In the genomic region with DNA sequence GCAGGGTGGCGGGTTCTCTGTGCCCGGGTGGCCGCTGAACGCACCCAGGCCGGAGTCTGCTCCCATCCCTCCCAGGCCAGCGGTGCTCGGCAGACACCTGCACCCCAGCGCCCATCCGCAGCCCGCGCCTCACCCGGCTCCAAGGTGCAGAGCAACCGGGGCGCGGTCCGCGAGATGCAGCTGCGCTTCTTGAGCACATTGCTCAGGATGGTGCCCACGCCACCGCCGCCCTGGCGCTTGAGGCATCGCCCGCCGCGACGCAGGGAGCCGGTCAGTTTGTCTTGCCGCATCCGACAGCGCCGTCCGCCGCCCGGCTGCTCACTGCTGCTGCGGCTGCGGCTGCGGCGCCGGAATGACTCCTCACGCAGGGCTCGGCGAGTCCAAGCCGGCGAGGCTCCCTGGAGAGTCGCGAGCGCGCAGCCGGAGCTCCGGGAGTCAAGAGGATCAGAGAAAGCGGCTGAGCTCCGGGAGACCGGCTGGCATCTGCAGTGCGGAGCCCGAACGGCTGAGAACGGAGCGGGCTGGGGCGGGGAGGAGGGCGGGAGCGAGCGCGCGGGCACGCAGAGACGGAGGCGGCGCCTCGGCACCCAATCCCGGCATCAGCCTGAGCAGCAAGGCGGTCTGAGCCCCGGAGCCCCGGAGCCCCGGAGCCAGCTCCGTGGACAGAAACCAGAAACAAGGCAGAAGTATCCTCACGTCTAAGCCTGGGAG, we compare ENCODE assay signal across 8 mouse cellular contexts. TPM values are rescaled to one million over a fixed set of nuclear protein-coding genes. Genes with fewer than 3 reads are reported as not detected.
DNase-seq lines count a peak whose midpoint lies in the region; ATAC-seq and TF ChIP-seq lines count a peak whose summit lies in the region.

No protein-coding gene starts in this region.

- peak; percentile 83 for DNase-seq in adrenal gland, postnatal 10 days
- peak; percentile 98 for DNase-seq in heart, adult 11 months
- DNase-seq in left cerebral cortex, postnatal 4 days = peak; percentile 80
- DNase-seq in right cerebral cortex, postnatal 14 days = peak; percentile 85
- DNase-seq in natural killer cell, adult 2 months (ENCODE audit: low spot score in 2 of 2) = no peak

- H3K4me1 ChIP-seq in cortical plate, adult 2 months (ENCODE audit: control insufficient read depth, insufficient read depth, low read length) = peaks cover 4% of the 10 kb centered on the region; the same call in 1 of the 2 replicates
- peaks cover 14% of the 10 kb centered on the region for H3K4me1 ChIP-seq in intestine, embryonic 16.5 days (ENCODE audit: control insufficient read depth, insufficient read depth, low read length)

- intact Hi-C loops in left cerebral cortex, postnatal 4 days (cut with DNase I) = no loop called here

- no peaks in the 10 kb centered on the region for H3K9me3 ChIP-seq in intestine, embryonic 16.5 days (ENCODE audit: control insufficient read depth, low read length)

- H3K27me3 ChIP-seq in intestine, embryonic 16.5 days (replicated peaks; ENCODE audit: control insufficient read depth, insufficient read depth, low read length) = peaks cover 20% of the 10 kb centered on the region

- H3K36me3 ChIP-seq in intestine, embryonic 16.5 days (ENCODE audit: control insufficient read depth, insufficient read depth, low read length) = no peaks in the 10 kb centered on the region

- peak overlapping the region; percentile 94 for H3K4me2 ChIP-seq in intestine, embryonic 16.5 days (ENCODE audit: low read depth, low read length)

- peak; percentile 91 for ATAC-seq in intestine, embryonic 16.5 days
- peak; percentile 63 for ATAC-seq in megakaryocyte progenitor cell, adult 5-6 weeks (replicated peaks; ENCODE audit: poor library complexity)

- under 1% methylated on average over 77 of the region's 77 CpGs for WGBS in intestine, embryonic 16.5 days

- TF ChIP-seq CTCF in cortical plate, adult 2 months (IDR thresholded peaks at IDR 0.05; ENCODE audit: extremely low read depth, insufficient read depth, low read length) = no peak

- H3K27ac ChIP-seq in cortical plate, adult 2 months (ENCODE audit: insufficient read depth, low read length) = peak overlapping the region; percentile 98
- H3K27ac ChIP-seq in intestine, embryonic 16.5 days (ENCODE audit: low read length) = no peak overlapping the region

- TF ChIP-seq POLR2A in cortical plate, adult 2 months (IDR thresholded peaks at IDR 0.05; ENCODE audit: extremely low read depth, insufficient read depth, low read length) = peak; percentile 79

- H3K9ac ChIP-seq in intestine, embryonic 16.5 days (ENCODE audit: low read depth, low read length) = peak overlapping the region; percentile 59

- H3K4me3 ChIP-seq in cortical plate, adult 2 months (ENCODE audit: insufficient read depth, low read length) = peak overlapping the region; percentile 100
- H3K4me3 ChIP-seq in intestine, embryonic 16.5 days (ENCODE audit: low read length) = peak overlapping the region; percentile 55

RNA-seq across cellular contexts. Expression of a gene that starts 40.4 kb away (rescaled TPM):
- total RNA-seq in adrenal gland, postnatal 10 days (2021) = 1 to 10 TPM; 2.3 to 3.9 TPM
- 48.6 and 49.1 TPM in 2 replicates for polyA plus RNA-seq in cortical plate, adult 2 months (2012; rRNA removed)
- 3.5 and 4.3 TPM in 2 replicates for polyA plus RNA-seq in intestine, embryonic 16.5 days (2015; fragmentation: Nextera tagmentation; extraction: Ambion mirVana)
- 10 to 100 TPM; 64.4 to 66.5 TPM for total RNA-seq in left cerebral cortex, postnatal 4 days (2021)
- 0.51 and 0.59 TPM in 2 replicates for total RNA-seq in megakaryocyte progenitor cell, adult 5-6 weeks (2015)
- 1.3 TPM in 1 of 2 replicates, not detected in the other for total RNA-seq in megakaryocyte progenitor cell, adult 5-6 weeks (2017)

RNA-seq across cellular contexts. Expression of a gene that starts 54.2 kb away (rescaled TPM):
- total RNA-seq in adrenal gland, postnatal 10 days (2021) = 100 to 1,000 TPM; 115 to 120 TPM
- 44.7 and 46.8 TPM in 2 replicates for polyA plus RNA-seq in cortical plate, adult 2 months (2012; rRNA removed)
- polyA plus RNA-seq in intestine, embryonic 16.5 days (2015; fragmentation: Nextera tagmentation; extraction: Ambion mirVana) = 43.3 and 50.4 TPM in 2 replicates
- 10 to 100 TPM; 61.0 to 67.6 TPM for total RNA-seq in left cerebral cortex, postnatal 4 days (2021)
- 12.1 and 12.6 TPM in 2 replicates for total RNA-seq in megakaryocyte progenitor cell, adult 5-6 weeks (2015)
- 10.6 and 12.0 TPM in 2 replicates for total RNA-seq in megakaryocyte progenitor cell, adult 5-6 weeks (2017)

Comparison
In these comparisons a context has a peak if more than half of its experiments do, and no peak if none do; other contexts are left out.
1. DNase-seq: peak in adrenal gland, postnatal 10 days (single experiment), heart, adult 11 months (single experiment), left cerebral cortex, postnatal 4 days (single experiment) and right cerebral cortex, postnatal 14 days (single experiment); none in natural killer cell, adult 2 months (0 of 2).
2. RNA of a gene that starts 40.4 kb away (total RNA-seq): 64.4 to 66.5 TPM in left cerebral cortex, postnatal 4 days; 2.3 to 3.9 TPM in adrenal gland, postnatal 10 days and 0.51 to 1.3 TPM in megakaryocyte progenitor cell, adult 5-6 weeks; every median in the first group is over 10 times any median in the second.
3. RNA of a gene that starts 54.2 kb away (total RNA-seq): 115 to 120 TPM in adrenal gland, postnatal 10 days and 61.0 to 67.6 TPM in left cerebral cortex, postnatal 4 days; 10.6 to 12.6 TPM in megakaryocyte progenitor cell, adult 5-6 weeks; every median in the first group is over 4 times any median in the second.